Mouse (Mus musculus) cerebellum, adult 2 months (tissue): ENCODE data around the gene Grik3.

Experiments used
- CTCF ChIP-seq: fragments of 200-500 bp; IDR thresholded peaks from 2 replicates; pipeline ENCODE4 v1.5.1; 2011; ENCODE audit warnings: low read depth, mild to moderate bottlenecking, control low read depth, low read length, moderate library complexity, borderline replicate concordance; ENCODE audit not compliant: insufficient read depth
- POLR2A ChIP-seq: fragments of 200-500 bp; IDR thresholded peaks from 2 replicates; pipeline ENCODE4 v1.6.1; 2011; ENCODE audit warnings: low read length, control low read depth, borderline replicate concordance; ENCODE audit not compliant: insufficient read depth

- TF ChIP-seq CTCF (no peak), POLR2A (no peak)
Measured at GRCm38 (mm10) chr4:125572312-125572663, 81.8 kb downstream of the Grik3 start.
